Mouse (Mus musculus) bone marrow macrophage, adult 2 months (primary cell): ENCODE results near the gene Zfp292.

ENCODE experiments used
- CTCF ChIP-seq: IDR thresholded peaks from 2 replicates; pipeline ENCODE4 v1.5.1; 2012; ENCODE audit warnings: low read depth, mild to moderate bottlenecking, low read length, moderate library complexity
- POLR2A ChIP-seq: IDR thresholded peaks from 2 replicates; pipeline ENCODE4 v1.6.1; 2012; ENCODE audit warnings: mild to moderate bottlenecking, low read depth, low read length, borderline replicate concordance

- TF ChIP-seq CTCF: no peak
- no peak for TF ChIP-seq POLR2A
Observed at GRCm38 (mm10) chr4:34922177-34922870, 39.6 kb upstream of the Zfp292 start.
